Mouse (Mus musculus) hindlimb bud, embryonic 11.5 days (tissue): ENCODE measurements around the gene Rnf31.

Experiments used
- DNase-seq: peaks from one replicate; pipeline ENCODE4 v3.0.0-alpha.2; 2012; ENCODE audit warnings: low read depth, low spot score; ENCODE audit errors: extremely low spot score

Gene Rnf31

DNA sequence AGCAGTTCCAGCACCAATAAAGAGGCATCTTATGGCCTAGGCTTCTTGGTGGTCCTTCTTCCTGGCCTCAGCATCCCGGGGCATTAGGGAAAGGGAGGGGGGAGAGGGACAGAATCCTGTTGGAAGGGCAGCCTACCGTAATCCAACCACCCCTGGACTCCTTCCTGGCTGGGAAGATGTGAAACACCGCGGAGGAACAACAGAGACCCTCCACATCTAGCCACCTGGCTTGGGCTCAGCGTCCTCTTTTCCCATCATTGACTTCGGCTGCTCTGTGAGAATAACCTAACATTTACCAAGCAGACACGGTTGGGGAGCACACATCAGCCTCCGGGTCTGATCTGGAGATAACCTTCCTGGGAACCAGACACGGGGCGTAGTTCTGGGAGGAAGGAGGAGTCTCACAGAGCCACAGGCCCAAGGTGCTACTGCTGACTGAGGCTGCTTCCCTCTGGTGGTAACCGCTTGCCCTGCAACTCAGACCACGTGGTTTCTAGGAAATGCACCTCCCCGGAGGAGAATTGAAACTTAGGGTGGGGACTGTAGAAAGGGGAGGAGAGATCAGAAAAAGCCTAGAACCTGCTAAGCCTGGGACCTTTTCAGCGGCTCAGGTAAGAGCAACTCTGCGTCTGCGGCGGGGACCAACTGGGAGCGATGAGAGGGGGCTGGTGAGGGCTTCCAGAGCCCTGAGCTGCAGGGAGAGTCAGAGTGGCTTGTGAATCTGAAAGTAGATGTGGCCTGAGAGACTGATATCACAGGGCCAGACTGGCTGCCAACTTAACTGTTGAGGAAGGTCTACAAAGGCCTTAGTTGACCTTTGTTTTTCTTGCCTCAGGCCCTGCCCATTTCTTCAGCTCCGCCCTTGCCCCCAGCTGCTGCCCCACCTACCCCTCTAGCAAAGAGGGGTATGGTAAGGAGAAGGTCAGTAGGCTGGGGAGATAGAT, 12.4 kb downstream of the Rnf31 start:
- peak; percentile 52 for DNase-seq

- DNase-seq, result no peak
These were observed 13.3 kb downstream of the Rnf31 start for GRCm38 (mm10) chr14:55604823-55605222.

DNA sequence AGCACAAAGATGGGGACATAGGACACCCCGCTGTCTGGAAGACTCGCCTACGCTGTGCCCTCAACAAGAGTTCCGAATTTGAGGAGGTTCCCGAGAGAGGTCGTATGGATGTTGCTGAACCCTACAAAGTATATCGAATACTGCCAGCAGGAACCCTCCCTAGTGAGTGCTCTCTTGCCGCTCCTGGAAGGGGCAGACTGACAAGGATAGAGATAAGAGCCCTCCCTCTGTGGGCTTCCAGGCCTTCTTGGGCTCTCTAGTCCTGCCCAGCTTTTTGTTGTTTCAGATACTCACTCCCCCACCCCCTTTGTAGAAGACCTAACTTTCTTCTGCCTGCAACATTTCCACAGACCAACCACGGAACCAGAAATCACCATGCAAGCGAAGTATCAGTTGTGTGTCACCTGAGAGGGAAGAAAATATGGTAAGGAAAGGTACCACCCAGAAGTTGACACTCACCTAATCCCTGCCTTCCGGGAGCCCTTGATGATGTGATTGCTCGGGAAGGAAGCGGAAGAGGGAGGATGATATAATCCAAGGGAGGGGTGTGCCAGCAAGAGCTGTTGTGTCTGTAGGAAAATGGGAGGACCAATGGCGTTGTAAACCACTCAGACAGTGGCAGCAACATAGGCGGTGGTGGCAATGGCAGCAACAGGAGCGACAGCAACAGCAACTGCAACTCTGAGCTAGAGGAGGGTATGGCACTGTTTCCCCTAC, 14.4 kb downstream of the Rnf31 start:
- no peak for DNase-seq

- DNase-seq, result no peak
These were observed 16.8 kb downstream of the Rnf31 start for GRCm38 (mm10) chr14:55608339-55608738.

- DNase-seq, result no peak
These were observed 21.8 kb downstream of the Rnf31 start for GRCm38 (mm10) chr14:55613346-55613745.

DNA sequence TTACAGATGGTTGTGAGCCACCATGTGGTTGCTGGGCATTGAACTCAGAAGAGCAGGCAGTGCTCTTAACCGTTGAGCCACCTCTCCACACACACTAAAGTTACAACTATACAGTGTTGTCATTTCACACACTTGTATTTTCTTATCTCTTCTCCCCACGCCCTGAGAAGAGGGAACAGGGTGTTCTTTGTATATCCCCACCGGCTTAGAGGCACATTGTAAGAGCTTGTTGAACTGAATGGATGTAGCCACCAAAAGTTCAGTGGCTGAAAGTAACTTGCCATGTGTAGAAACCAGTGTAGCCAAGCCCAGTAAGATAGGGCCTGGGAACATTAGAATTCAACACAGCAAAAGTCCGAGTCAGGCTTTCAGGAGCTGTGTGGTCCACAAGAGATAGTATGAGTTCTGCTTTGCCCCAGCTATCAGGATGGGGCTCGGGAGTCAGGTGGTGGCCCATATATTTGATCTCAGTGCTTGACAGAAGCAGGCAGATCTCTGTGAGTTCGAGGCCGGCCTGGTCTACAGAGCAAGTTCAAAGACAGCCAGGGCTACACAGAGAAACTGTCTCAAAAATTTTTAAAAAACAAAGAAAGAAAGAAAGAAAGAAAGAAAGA, 23.2 kb downstream of the Rnf31 start:
- DNase-seq, result no peak

GRCm38 (mm10) chr14:55615876-55616275, 24.4 kb downstream of the Rnf31 start:
- DNase-seq, result no peak

GRCm38 (mm10) chr14:55616844-55617243, 25.3 kb downstream of the Rnf31 start:
- no peak for DNase-seq

DNA sequence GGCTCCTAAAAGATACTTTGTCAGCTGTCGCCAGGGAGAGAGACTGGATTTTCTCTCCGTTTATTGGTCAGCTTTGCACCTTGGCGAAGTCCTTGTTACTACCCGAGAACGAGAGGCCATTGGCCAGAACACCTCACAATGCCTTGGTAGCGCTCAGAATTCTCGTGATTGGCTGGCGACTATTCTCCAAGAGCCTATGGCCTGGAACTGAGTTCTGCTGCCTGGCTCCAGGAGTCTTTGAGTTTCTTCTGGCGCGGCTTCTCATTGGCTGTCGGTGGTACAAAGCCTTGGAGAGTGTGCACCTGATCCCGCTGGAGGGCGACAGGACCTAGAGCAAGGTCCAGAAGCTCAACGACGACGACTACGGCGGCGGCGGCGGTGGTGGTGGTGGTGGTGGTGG, 26.3 kb downstream of the Rnf31 start, which contains the start of gene Rec8:
Rec8 (plus strand) TSS at position 216 of the 400 bp plus-strand sequence.
- no peak for DNase-seq

DNA sequence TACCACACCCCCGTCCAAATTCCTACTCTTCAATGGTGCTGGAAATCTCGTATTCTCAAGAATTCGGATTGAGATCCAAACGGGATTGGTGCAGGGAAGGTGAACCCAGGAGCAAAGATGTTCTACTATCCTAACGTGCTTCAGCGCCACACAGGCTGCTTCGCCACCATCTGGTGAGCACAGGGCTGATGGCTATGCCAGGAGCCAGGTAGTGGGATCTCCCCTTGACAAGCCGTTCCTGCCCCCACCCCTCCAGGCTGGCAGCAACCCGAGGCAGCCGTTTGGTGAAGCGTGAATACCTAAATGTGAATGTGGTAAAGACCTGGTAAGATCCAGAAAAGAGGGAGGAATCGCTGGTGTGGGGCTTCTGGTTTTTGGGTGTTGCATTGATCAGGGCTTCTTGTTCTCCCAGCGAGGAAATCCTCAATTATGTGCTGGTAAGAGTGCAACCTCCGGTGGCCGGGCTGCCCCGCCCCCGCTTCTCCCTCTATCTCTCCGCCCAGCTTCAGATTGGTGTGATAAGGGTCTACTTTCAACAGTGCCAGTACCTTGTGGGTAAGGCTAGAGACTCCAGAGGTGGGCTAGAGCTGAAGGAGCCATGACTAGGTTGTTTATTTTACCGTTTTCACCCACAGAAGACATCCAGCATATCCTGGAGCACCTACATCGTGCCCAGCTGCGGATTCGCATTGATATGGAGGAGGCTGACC, 27.1 kb downstream of the Rnf31 start:
- no peak for DNase-seq

- DNase-seq, result no peak
These were observed 36.7 kb downstream of the Rnf31 start for GRCm38 (mm10) chr14:55628077-55628827.

GRCm38 (mm10) chr14:55629312-55629711, 37.8 kb downstream of the Rnf31 start:
- DNase-seq, result no peak

DNA sequence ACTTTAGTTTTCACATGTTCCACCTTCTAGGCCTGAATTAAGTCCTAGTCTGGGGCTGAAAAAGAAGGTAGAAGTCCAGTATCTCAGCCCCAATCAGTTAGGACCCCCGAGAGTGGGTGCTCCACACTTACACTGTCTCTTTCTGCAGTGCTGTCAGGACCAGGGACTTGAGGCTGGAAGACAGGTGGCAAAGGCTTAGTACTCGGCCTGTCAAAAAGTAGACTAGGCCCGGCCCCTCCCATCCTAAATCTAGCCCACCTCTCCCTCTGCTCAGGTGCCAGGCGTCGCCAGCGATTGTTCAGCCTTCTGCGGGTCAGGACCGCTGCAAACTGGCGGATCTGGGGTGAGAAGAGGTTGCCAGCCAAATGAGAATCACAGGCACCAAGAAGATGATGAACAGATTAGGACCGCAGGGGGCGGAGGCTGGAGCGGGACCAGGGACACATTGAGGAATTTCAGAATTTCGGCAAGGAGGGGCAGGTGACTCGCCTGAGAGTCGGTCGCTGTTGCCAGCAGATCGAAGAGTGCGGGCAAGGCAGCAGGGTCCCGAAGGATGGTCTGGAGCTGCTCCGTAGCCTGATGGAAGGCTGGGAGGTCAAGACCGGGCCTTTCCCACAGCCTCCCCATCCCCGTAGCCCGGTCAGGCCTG, 43.5 kb downstream of the Rnf31 start:
- DNase-seq, result no peak

DNA sequence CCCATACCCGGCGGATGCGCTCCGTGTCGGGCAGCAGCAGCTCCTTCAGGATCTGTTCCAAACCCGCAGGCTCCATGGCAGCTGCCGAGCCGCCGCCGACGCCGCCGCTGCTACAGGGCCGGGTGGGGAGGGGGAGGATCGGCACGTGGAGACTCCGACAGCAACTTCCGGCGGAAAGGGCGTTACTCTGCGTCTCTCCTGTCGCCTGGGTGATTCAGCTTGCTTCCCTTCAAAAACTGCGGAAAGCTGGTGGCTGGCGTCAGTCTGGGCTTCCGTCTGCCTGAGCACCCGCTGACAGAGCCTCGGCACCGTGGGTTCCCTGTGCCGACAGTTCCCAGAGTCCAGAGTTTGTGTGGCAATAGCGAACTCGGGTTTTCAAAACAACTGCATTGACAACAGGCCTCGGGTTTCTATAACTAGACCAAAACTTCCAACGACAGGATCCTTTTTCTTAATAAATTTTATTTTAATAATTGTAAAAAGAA, 44.1 kb downstream of the Rnf31 start, which contains the start of gene Ipo4:
Ipo4 (minus strand) TSS at position 435 of the 485 bp plus-strand sequence.
- DNase-seq, result peak; percentile 57

- no peak for DNase-seq
These were observed 46.3 kb downstream of the Rnf31 start, which contains the start of gene Gm49378 for GRCm38 (mm10) chr14:55637795-55638194. Gm49378 (minus strand) TSS chr14:55637895.

DNA sequence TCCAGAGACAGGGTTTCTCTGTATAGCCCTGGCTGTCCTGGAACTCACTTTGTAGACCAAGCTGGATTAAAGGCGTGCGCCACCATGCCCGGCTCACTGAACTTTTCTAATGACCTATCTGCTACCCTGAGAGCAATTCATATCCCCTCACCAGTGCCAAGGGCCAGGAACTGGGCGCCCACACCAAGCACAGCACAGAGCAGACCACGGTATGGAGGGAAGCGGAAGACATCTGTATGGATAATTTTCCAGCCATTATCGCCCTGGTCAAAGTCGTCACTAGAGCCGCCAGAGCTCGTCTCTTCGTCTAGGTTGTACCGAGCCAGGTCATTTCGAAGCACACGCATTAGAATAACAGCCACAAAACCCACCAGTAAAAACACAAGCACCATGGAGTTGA, 49.3 kb downstream of the Rnf31 start:
- no peak for DNase-seq

GRCm38 (mm10) chr14:55641291-55641690, 49.8 kb downstream of the Rnf31 start:
- DNase-seq, result no peak

DNA sequence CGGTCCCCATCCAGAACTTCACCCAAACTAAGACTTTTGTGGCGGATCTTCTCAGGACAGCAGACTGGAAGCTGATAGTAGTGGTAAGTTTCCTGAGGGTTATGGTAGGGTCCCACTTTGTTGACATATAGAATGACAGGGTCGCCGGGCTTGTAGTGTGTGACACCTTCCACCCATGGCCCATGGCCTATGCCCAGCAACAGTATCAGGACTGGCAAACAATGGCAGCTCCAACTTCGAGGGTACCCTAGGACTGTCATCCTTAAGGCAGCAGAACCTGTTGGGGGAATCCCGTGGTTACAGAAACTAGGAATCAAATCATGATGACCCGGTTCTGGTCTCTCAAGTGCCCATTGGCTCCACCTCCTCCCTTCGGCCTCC, 51.2 kb downstream of the Rnf31 start:
- no peak for DNase-seq
